Mouse (Mus musculus) MEL (cell line): Measurements from ENCODE around the gene Gm12355. TPM values are rescaled to one million over a fixed set of nuclear protein-coding genes. Genes with fewer than 3 reads are reported as not detected.
A peak's percentile ranks its signal among the peaks of the same experiment; 100 is the strongest.

Experiments used
- DNase-seq: peaks from one replicate; pipeline ENCODE4 v3.0.0; 2011; ENCODE audit warnings: low read depth, low spot score
- H3K27ac ChIP-seq: 2 replicates; pipeline ENCODE4 v1.5.1; 2012; ENCODE audit warnings: low read depth, mild to moderate bottlenecking, control low read depth, low read length, moderate library complexity; ENCODE audit not compliant: control insufficient read depth
- H3K27me3 ChIP-seq, 2 experiments: fragments of 150-350 bp in 1 of 2; sonication (generic) in 1 of 2; 2 replicates each; pipeline ENCODE4 v1.6.1; 2012; ENCODE audit warnings: low read length in 2 of 2, mild to moderate bottlenecking in 2 of 2, improper control_type of control experiment in 1 of 2, moderate library complexity in 1 of 2; ENCODE audit not compliant: insufficient read depth in 2 of 2, control insufficient read depth in 1 of 2
- H3K36me3 ChIP-seq, 2 experiments: 2 replicates each; pipeline ENCODE4 v1.6.1; 2012 to 2014; ENCODE audit warnings: low read length in 2 of 2, improper control_type of control experiment in 1 of 2, inconsistent platforms in 1 of 2, mild to moderate bottlenecking in 1 of 2; ENCODE audit not compliant: insufficient read depth in 2 of 2, control insufficient read depth in 1 of 2
- H3K4me1 ChIP-seq, 2 experiments: fragments of 150-350 bp in 1 of 2; sonication (generic) in 1 of 2; 2 replicates each; pipeline ENCODE4 v1.6.1; 2012; ENCODE audit warnings: low read length in 2 of 2, improper control_type of control experiment in 1 of 2, mild to moderate bottlenecking in 1 of 2; ENCODE audit not compliant: insufficient read depth in 2 of 2, control insufficient read depth in 1 of 2
- H3K4me3 ChIP-seq, 2 experiments: fragments of 150-350 bp in 1 of 2; sonication (generic) in 1 of 2; 2 replicates each; pipeline ENCODE4 v1.5.1; 2012; ENCODE audit warnings: low read depth in 2 of 2, low read length in 2 of 2, mild to moderate bottlenecking in 2 of 2, moderate library complexity in 2 of 2, control low read depth in 1 of 2, improper control_type of control experiment in 1 of 2; ENCODE audit not compliant: control insufficient read depth in 1 of 2, insufficient read depth in 1 of 2
- H3K79me2 ChIP-seq: 2 replicates; pipeline ENCODE4 v1.6.1; 2012; ENCODE audit warnings: mild to moderate bottlenecking, low read length, moderate library complexity; ENCODE audit not compliant: control insufficient read depth, poor library complexity, insufficient read depth
- H3K9ac ChIP-seq: 2 replicates; pipeline ENCODE4 v1.6.1; 2012; ENCODE audit warnings: low read depth, mild to moderate bottlenecking, control low read depth, low read length, moderate library complexity; ENCODE audit not compliant: control insufficient read depth, poor library complexity, severe bottlenecking
- H3K9me3 ChIP-seq: fragments of 150-350 bp; sonication (generic); replicated peaks from 2 replicates; pipeline ENCODE4 v1.6.1; 2012; ENCODE audit warnings: mild to moderate bottlenecking, low read length, improper control_type of control experiment, moderate library complexity; ENCODE audit not compliant: insufficient read depth
- BHLHE40 ChIP-seq: IDR thresholded peaks from 2 replicates; pipeline ENCODE4 v1.6.1; 2012; ENCODE audit warnings: low read depth, mild to moderate bottlenecking, inconsistent platforms, low read length, improper control_type of control experiment, borderline replicate concordance
- CHD1 ChIP-seq: IDR thresholded peaks from 2 replicates; pipeline ENCODE4 v1.6.1; 2012; ENCODE audit warnings: low read depth, mild to moderate bottlenecking, inconsistent platforms, low read length, improper control_type of control experiment
- CHD2 ChIP-seq: IDR thresholded peaks from 2 replicates; pipeline ENCODE4 v1.6.1; 2011; ENCODE audit warnings: low read length, improper control_type of control experiment
- E2F4 ChIP-seq: IDR thresholded peaks from 2 replicates; pipeline ENCODE4 v1.6.1; 2011; ENCODE audit warnings: low read depth, low read length, improper control_type of control experiment, borderline replicate concordance
- EP300 ChIP-seq, 2 experiments: IDR thresholded peaks; 2 replicates each; pipeline ENCODE4 v1.6.1; 2011; ENCODE audit warnings: improper control_type of control experiment in 2 of 2, low read length in 2 of 2, low read depth in 1 of 2, mild to moderate bottlenecking in 1 of 2
- ETS1 ChIP-seq: IDR thresholded peaks from 2 replicates; pipeline ENCODE4 v1.6.1; 2012; ENCODE audit warnings: low read depth, mild to moderate bottlenecking, inconsistent platforms, low read length, improper control_type of control experiment, moderate library complexity
- GATA1 ChIP-seq: IDR thresholded peaks from 2 replicates; pipeline ENCODE4 v1.6.1; 2011; ENCODE audit warnings: low read depth, low read length, improper control_type of control experiment
- HCFC1 ChIP-seq: IDR thresholded peaks from 2 replicates; pipeline ENCODE4 v1.6.1; 2012; ENCODE audit warnings: low read depth, mild to moderate bottlenecking, inconsistent platforms, low read length, improper control_type of control experiment, moderate library complexity
- KAT2A ChIP-seq: conservative IDR thresholded peaks from 2 replicates; pipeline ENCODE4 v1.6.1; 2012; ENCODE audit warnings: low read depth, low read length, improper control_type of control experiment, inconsistent platforms
- MAFK ChIP-seq: IDR thresholded peaks from 2 replicates; pipeline ENCODE4 v1.6.1; 2011; ENCODE audit warnings: low read depth, mild to moderate bottlenecking, low read length, improper control_type of control experiment, borderline replicate concordance
- MAX ChIP-seq: IDR thresholded peaks from 2 replicates; pipeline ENCODE4 v1.6.1; 2011; ENCODE audit warnings: low read length, improper control_type of control experiment
- MAZ ChIP-seq: IDR thresholded peaks from 2 replicates; pipeline ENCODE4 v1.6.1; 2012; ENCODE audit warnings: low read depth, mild to moderate bottlenecking, inconsistent platforms, low read length, improper control_type of control experiment
- MXI1 ChIP-seq: IDR thresholded peaks from 2 replicates; pipeline ENCODE4 v1.6.1; 2011; ENCODE audit warnings: mild to moderate bottlenecking, low read depth, low read length, improper control_type of control experiment
- MYB ChIP-seq: IDR thresholded peaks from 2 replicates; pipeline ENCODE4 v1.6.1; 2011; ENCODE audit warnings: mild to moderate bottlenecking, low read depth, low read length, improper control_type of control experiment
- MYC ChIP-seq: IDR thresholded peaks from 2 replicates; pipeline ENCODE4 v1.6.1; 2011; ENCODE audit warnings: low read depth, mild to moderate bottlenecking, low read length, improper control_type of control experiment, moderate library complexity
- NELFE ChIP-seq: IDR thresholded peaks from 2 replicates; pipeline ENCODE4 v1.6.1; 2011; ENCODE audit warnings: low read depth, low read length, improper control_type of control experiment
- POLR2A ChIP-seq, 2 experiments: IDR thresholded peaks; 2 replicates each; pipeline ENCODE4 v1.6.1; 2011 to 2012; ENCODE audit warnings: low read length in 2 of 2, mild to moderate bottlenecking in 2 of 2, control low read depth in 1 of 2, improper control_type of control experiment in 1 of 2, low read depth in 1 of 2, moderate library complexity in 1 of 2; ENCODE audit not compliant: control insufficient read depth in 1 of 2, insufficient read depth in 1 of 2, poor library complexity in 1 of 2
- POLR2AphosphoS2 ChIP-seq: IDR thresholded peaks from 2 replicates; pipeline ENCODE4 v1.6.1; 2011; ENCODE audit warnings: low read length, improper control_type of control experiment
- RCOR1 ChIP-seq: IDR thresholded peaks from 2 replicates; pipeline ENCODE4 v1.6.1; 2012; ENCODE audit warnings: low read depth, mild to moderate bottlenecking, inconsistent platforms, low read length, improper control_type of control experiment
- SIN3A ChIP-seq: IDR thresholded peaks from 2 replicates; pipeline ENCODE4 v1.6.1; 2012; ENCODE audit warnings: low read length, improper control_type of control experiment, inconsistent platforms
- TAL1 ChIP-seq: IDR thresholded peaks from 2 replicates; pipeline ENCODE4 v1.6.1; 2012; ENCODE audit warnings: mild to moderate bottlenecking, inconsistent platforms, low read length, moderate library complexity, mixed read lengths
- TBP ChIP-seq: IDR thresholded peaks from 2 replicates; pipeline ENCODE4 v1.8.0; 2011; ENCODE audit warnings: low read depth, low read length, improper control_type of control experiment
- TCF12 ChIP-seq: IDR thresholded peaks from 2 replicates; pipeline ENCODE4 v1.6.1; 2014; ENCODE audit warnings: low read depth, mild to moderate bottlenecking, inconsistent platforms, low read length, improper control_type of control experiment, moderate library complexity
- USF1 ChIP-seq: IDR thresholded peaks from 2 replicates; pipeline ENCODE4 v1.6.1; 2014; ENCODE audit warnings: low read depth, mild to moderate bottlenecking, inconsistent platforms, low read length, improper control_type of control experiment, moderate library complexity
- ZC3H11A ChIP-seq: IDR thresholded peaks from 2 replicates; pipeline ENCODE4 v1.6.1; 2012; ENCODE audit warnings: low read depth, mild to moderate bottlenecking, inconsistent platforms, low read length, improper control_type of control experiment
- ZKSCAN1 ChIP-seq: IDR thresholded peaks from 2 replicates; pipeline ENCODE4 v1.6.1; 2012; ENCODE audit warnings: low read depth, mild to moderate bottlenecking, inconsistent platforms, low read length, improper control_type of control experiment, moderate library complexity
- ZMIZ1 ChIP-seq: IDR thresholded peaks from 2 replicates; pipeline ENCODE4 v1.6.1; 2012; ENCODE audit warnings: low read depth, mild to moderate bottlenecking, inconsistent platforms, low read length, improper control_type of control experiment, moderate library complexity
- polyA plus RNA-seq, 2 experiments: library from polyadenylated mRNA; stranded (reverse) in 1 of 2; unstranded in 1 of 2; fragments of >175 nt in 1 of 2; fragments of >200 nt in 1 of 2; gene quantifications; 2 replicates each; pipeline versions ENCODE4 v1.2.1 to v1.2.4; 2012; ENCODE audit warnings: low replicate concordance in 2 of 2, low read depth in 1 of 2; ENCODE audit not compliant: insufficient read length in 2 of 2, insufficient read depth in 1 of 2, missing spikeins in 1 of 2
- total RNA-seq: library from RNA; depleted of rRNA; stranded (reverse); fragments of 300-350 nt; gene quantifications from 2 replicates; pipeline ENCODE4 v1.2.3, GENCODE M21; 2012

Gm12355 gene
- total and polyA plus RNA-seq, 3 experiments, result 0.58 to 3.4 TPM; not detected in 1

DNA sequence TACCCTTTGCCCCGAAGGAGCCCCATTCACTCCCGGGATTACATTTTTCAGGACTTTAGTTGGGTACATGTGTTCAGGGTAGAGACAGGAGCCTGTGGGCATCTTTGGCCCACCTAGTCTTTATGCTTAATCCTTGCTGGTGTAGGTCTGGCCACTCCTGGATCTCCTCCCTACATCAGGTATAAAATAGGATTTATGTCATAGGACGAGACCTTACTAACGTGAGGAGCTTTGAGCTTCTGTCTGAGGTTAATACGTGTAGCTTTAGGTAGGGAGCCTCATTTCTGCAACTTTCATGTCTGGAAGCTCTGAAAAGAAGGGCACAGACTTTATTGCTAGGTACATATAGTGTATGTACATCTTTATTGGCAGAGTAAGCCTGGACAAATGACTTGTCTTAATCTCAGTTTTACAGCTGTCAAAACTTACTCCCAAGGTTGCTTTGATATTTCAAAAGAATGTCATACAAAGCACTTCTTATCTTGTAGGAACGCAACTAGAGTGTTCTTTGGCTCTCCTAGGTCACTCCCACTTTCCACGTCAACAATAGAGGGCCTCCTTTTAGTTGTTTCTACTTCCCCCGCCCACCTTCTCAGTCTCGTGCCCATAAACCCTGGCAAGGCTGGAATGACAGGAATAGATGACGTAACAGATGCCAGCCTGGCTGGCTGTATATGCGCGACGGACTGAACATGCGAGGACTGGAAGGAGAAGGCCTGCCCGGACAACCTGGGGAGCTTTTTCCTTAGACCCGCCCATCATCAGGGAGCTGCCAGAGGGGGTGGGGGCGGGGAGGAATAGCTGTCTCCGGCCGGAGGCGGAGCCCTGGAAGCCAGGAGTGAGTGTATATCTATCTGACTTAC lies 37.5 kb downstream of the Gm12355 start:
- Histone ChIP-seq H3K27ac (peak overlapping the region; percentile 98), H3K9me3 (no peaks in the 10 kb centered on the region), H3K79me2 (peaks cover 30% of the 10 kb centered on the region), H3K4me1 (peaks cover 32 to 49% of the 10 kb centered on the region in 2 experiments), H3K36me3 (peaks cover 2 to 41% of the 10 kb centered on the region in 2 experiments; a peak in 3 of 4 replicates), H3K9ac (peak overlapping the region; percentile 70), H3K4me3 (peak overlapping the region; percentile 63 to 77), H3K27me3 (peaks cover 3% of the 10 kb centered on the region in 2 experiments; a peak in 3 of 4 replicates)
- DNase-seq, result peak; percentile 99
- TF ChIP-seq POLR2A (IDR thresholded peaks at IDR 0.05; ENCODE audit: control insufficient read depth in 1 of 2, insufficient read depth in 1 of 2, low read depth in 1 of 2, low read length in 2 of 2, poor library complexity in 1 of 2) (no peak; a peak in 1 of 4 replicates), MAX (peak; percentile 57; the same call in 1 of the 2 replicates), ZMIZ1 (peak; percentile 53; the same call in 1 of the 2 replicates), MXI1 (peak; percentile 88), CHD1 (0 out of 2 replicates have a peak, but pooled peaks have one; percentile 72), BHLHE40 (peak; percentile 97), RCOR1 (peak; percentile 80), POLR2AphosphoS2 (no peak; the same call in 1 of the 2 replicates), MYC (peak; percentile 75), MYB (0 out of 2 replicates have a peak, but pooled peaks have one; percentile 28), SIN3A (peak; percentile 94), EP300 (IDR thresholded peaks at IDR 0.05; ENCODE audit: low read depth in 1 of 2, low read length in 2 of 2) (peak; percentile 75 to 83), TCF12 (peak; percentile 85), HCFC1 (peak; percentile 72), KAT2A (peak; percentile 28; the same call in 1 of the 2 replicates), TBP (peak; percentile 51; the same call in 1 of the 2 replicates), GATA1 (peak; percentile 87), ZKSCAN1 (no peak), NELFE (peak; percentile 19), E2F4 (no peak), USF1 (peak; percentile 53), CHD2 (peak; percentile 72), ETS1 (peak; percentile 97), ZC3H11A (no peak), MAFK (no peak), MAZ (peak; percentile 55; the same call in 1 of the 2 replicates), TAL1 (peak; percentile 81)
